Mouse (Mus musculus) left cerebral cortex, postnatal 36 days (tissue): ENCODE results near the gene Magel2. TPM values are rescaled to one million over a fixed set of nuclear protein-coding genes. Genes with fewer than 3 reads are reported as not detected.

Experiments
- DNase-seq, 2 experiments: peaks; one replicate each; pipeline ENCODE4 v3.0.0; 2021 to 2022; ENCODE audit warnings: low spot score in 2 of 2, mixed read lengths in 1 of 2
- intact Hi-C: fragments of 180-260 bp; cut with DNase I; formaldehyde crosslinking; loops from one replicate; pipeline ENCODE4 v1.15.1; 2025
- total RNA-seq, 2 experiments: library from RNA; stranded (reverse); gene quantifications; 2 replicates each; pipeline ENCODE4 v1.2.3; 2021

Gene Magel2
- 1 to 10 TPM in 1 of 2 experiments, under 1 TPM in 1; 0.91 to 1.7 TPM for total RNA-seq

GRCm38 (mm10) chr7:62376510-62377304 is at the start of gene Magel2:
Gene Magel2, plus strand, starts transcription at chr7:62377010.
- intact Hi-C loops: no loop called here
- DNase-seq: peak in 1 of 2 experiments; percentile 13

- no peak for DNase-seq
- intact Hi-C loops: no loop called here
These were observed 31.4 kb upstream of the Magel2 start for GRCm38 (mm10) chr7:62345411-62345810.

- no peak for DNase-seq
- intact Hi-C loops: no loop called here
These were observed 30.5 kb upstream of the Magel2 start, which contains the start of gene Ndn for GRCm38 (mm10) chr7:62346269-62346668. Gene Ndn, plus strand, starts transcription at chr7:62346569.

GRCm38 (mm10) chr7:62348106-62348803 is 28.6 kb upstream of the Magel2 start:
- intact Hi-C loops: no loop called here
- peak; percentile 73 to 78 for DNase-seq

GRCm38 (mm10) chr7:62348804-62349190 is 28.0 kb upstream of the Magel2 start:
- DNase-seq: no peak
- intact Hi-C loops: no loop called here

- no peak for DNase-seq
- intact Hi-C loops: no loop called here
These were observed 25.5 kb upstream of the Magel2 start for GRCm38 (mm10) chr7:62351266-62351665.

- intact Hi-C loops: no loop called here
- no peak for DNase-seq
These were observed 11.7 kb upstream of the Magel2 start for GRCm38 (mm10) chr7:62365039-62365636.

- intact Hi-C loops: no loop called here
These were observed 10.1 kb upstream of the Magel2 start for GRCm38 (mm10) chr7:62366730-62367129.

GRCm38 (mm10) chr7:62375658-62376057 is 1.2 kb upstream of the Magel2 start:
- DNase-seq: no peak
- intact Hi-C loops: no loop called here

More at GRCm38 (mm10) chr7:62366730-62367129, 10.1 kb upstream of the Magel2 start:
- no peak for DNase-seq

- no peak for DNase-seq
- intact Hi-C loops: no loop called here
These were observed 503 bp downstream of the Magel2 start for GRCm38 (mm10) chr7:62377313-62377712.

- no peak for DNase-seq
- intact Hi-C loops: no loop called here
These were observed 1.7 kb downstream of the Magel2 start for GRCm38 (mm10) chr7:62378529-62378928.

- DNase-seq: peak in 1 of 2 experiments; percentile 9
These were observed 5.6 kb downstream of the Magel2 start for GRCm38 (mm10) chr7:62382391-62382790.

GRCm38 (mm10) chr7:62388291-62388690 is 11.5 kb downstream of the Magel2 start:
- intact Hi-C loops: no loop called here
- no peak for DNase-seq

More at GRCm38 (mm10) chr7:62382391-62382790, 5.6 kb downstream of the Magel2 start:
- intact Hi-C loops: no loop called here

- DNase-seq: no peak
- intact Hi-C loops: loop anchor here (5.0 kb wide), 1 partner anchor 35 kb away; no protein-coding TSS in a partner anchor
These were observed 15.4 kb downstream of the Magel2 start for GRCm38 (mm10) chr7:62392202-62392601.

- DNase-seq: peak; percentile 17 to 22
- intact Hi-C loops: no loop called here
These were observed 29.8 kb downstream of the Magel2 start for GRCm38 (mm10) chr7:62406573-62407050.

GRCm38 (mm10) chr7:62407803-62408202 is 31.0 kb downstream of the Magel2 start:
- intact Hi-C loops: no loop called here
- DNase-seq: no peak

GRCm38 (mm10) chr7:62415222-62415621 is 38.4 kb downstream of the Magel2 start:
- intact Hi-C loops: no loop called here
- DNase-seq: no peak

GRCm38 (mm10) chr7:62416173-62416572 is 39.4 kb downstream of the Magel2 start:
- intact Hi-C loops: no loop called here
- DNase-seq: no peak

GRCm38 (mm10) chr7:62418346-62418745 is 41.5 kb downstream of the Magel2 start:
- no peak for DNase-seq
- intact Hi-C loops: no loop called here

- intact Hi-C loops: no loop called here
- DNase-seq: no peak
These were observed 42.3 kb downstream of the Magel2 start for GRCm38 (mm10) chr7:62419105-62419492.
